Mouse (Mus musculus): Measurements from ENCODE around the gene Ppm1g.

GRCm38 (mm10) chr5:31199893-31200292, 20.6 kb downstream of the Ppm1g start:
- 0 out of 2 replicates have a peak, but pooled peaks have one; percentile 27 for TF ChIP-seq POLR2A (IDR thresholded peaks at IDR 0.05; ENCODE audit: control insufficient read depth, low read depth, low read length)
- 0 out of 2 replicates have a peak, but pooled peaks have one; percentile 10 for TF ChIP-seq CTCF (IDR thresholded peaks at IDR 0.05; ENCODE audit: control insufficient read depth, insufficient read depth, insufficient replicate concordance, low read depth, low read length)
